Mouse (Mus musculus): ENCODE data around the gene Plcg1. TPM values are rescaled to one million over a fixed set of nuclear protein-coding genes. Genes with fewer than 3 reads are reported as not detected.

The Plcg1 gene
- total RNA-seq (2018; cell fraction: chromatin; rRNA removed), result 10 to 100 TPM in 24 of 26 experiments, 1 to 10 TPM in 2; 3.8 to 86.4 (median 33.6) TPM
- 1 to 10 TPM; 3.0 to 9.7 (median 5.9) TPM for total RNA-seq (2018; cell fraction: cytosol; rRNA removed)
- 10 to 100 TPM in 17 of 26 experiments, 1 to 10 TPM in 9; 4.3 to 45.4 (median 13.6) TPM for total RNA-seq (2018; cell fraction: nucleus; rRNA removed)
- polyA plus RNA-seq (2018), result 6.6 to 8.3 TPM (median 7.6 TPM) in 3 replicates

- no peaks in the 10 kb centered on the region for H3K36me3 ChIP-seq (ENCODE audit: inconsistent target)
- H3K79me2 ChIP-seq (ENCODE audit: inconsistent target), result no peaks in the 10 kb centered on the region
- no peak within 1 kb of the TSS for H3K27ac ChIP-seq
- WGBS (ENCODE audit: missing documents), result under 1% methylated on average over 85 of the region's 99 CpGs
- H3K4me3 ChIP-seq (ENCODE audit: inconsistent target), result peak within 1 kb of the TSS; percentile 15; the same call in 1 of the 2 replicates
Measured at GRCm38 (mm10) chr2:160731117-160731838, at the start of gene Plcg1. Plcg1 (plus strand) TSS chr2:160731300.

DNA sequence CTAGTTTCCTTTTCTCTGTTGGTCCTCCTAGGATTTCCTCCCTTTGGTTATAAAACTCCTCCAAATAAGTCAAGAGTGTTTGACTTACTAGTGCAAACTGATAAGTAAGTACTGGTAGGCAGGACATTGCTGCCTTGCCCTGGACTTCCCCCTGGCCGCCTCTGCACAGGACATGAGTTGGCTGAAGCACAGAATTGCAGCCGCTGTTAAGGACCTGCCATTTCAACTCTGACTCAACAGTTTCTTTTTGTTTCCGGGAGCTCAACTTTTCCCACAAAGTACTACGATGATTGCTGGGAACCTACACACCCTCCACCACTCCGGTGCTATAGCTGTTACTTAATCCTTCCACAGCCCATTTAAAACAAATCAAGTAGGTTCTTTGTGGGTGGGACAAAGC is 30.8 kb upstream of the Plcg1 start:
- Histone ChIP-seq H3K36me3 (ENCODE audit: inconsistent target) (peaks cover 53% of the 10 kb centered on the region), H3K4me3 (ENCODE audit: inconsistent target) (no peak overlapping the region), H3K79me2 (ENCODE audit: inconsistent target) (no peaks in the 10 kb centered on the region), H3K27ac (no peak overlapping the region)
- WGBS (ENCODE audit: missing documents), result 19% methylated on average over 5 of the region's 5 CpGs

GRCm38 (mm10) chr2:160701603-160702002 is 29.5 kb upstream of the Plcg1 start:
- no peaks in the 10 kb centered on the region for H3K79me2 ChIP-seq (ENCODE audit: inconsistent target)
- 88% methylated on average over 3 of the region's 3 CpGs for WGBS (ENCODE audit: missing documents)
- no peak overlapping the region for H3K27ac ChIP-seq
- H3K36me3 ChIP-seq (ENCODE audit: inconsistent target), result peaks cover 55% of the 10 kb centered on the region
- H3K4me3 ChIP-seq (ENCODE audit: inconsistent target), result no peak overlapping the region

DNA sequence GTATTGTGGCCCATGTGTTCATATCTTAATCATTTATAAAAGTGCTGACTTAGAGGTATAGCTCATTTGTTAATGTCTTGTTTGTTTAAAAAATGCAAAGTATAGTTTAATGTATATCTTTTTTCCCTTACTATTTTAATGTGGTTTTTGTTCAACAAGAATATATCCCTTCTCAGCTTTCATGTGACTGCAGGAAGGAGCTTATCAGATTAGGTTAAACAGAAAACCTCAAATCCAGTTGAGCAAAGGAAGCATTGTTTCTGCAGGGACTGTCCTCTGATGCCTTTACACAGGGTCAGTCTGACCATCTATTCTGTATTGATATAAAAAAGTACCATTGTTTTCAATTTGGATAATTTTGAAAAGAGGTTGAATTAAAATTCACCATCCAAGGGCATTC is 28.3 kb upstream of the Plcg1 start:
- H3K27ac ChIP-seq, result no peak overlapping the region
- peaks cover 65% of the 10 kb centered on the region for H3K36me3 ChIP-seq (ENCODE audit: inconsistent target)
- H3K79me2 ChIP-seq (ENCODE audit: inconsistent target), result no peaks in the 10 kb centered on the region
- no peak overlapping the region for H3K4me3 ChIP-seq (ENCODE audit: inconsistent target)

DNA sequence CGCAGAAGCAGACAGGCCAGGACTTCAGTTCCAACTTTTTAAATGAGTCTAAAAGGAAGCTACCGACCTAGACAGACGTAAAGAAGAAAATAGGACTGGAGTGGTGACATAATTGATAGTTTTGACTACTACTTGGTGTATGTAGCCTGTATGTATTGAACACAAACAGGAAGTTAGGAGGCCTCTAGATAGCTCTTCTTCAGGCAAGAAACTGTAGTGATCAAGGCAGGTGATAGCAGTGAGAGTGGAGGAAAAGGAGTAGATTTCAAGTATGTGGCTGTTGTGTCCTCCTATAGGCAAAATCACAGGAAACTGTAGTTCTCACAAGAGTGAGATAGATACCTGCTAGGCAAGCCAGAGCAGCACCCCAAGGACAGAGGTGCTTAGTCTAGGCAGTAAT is 23.4 kb upstream of the Plcg1 start:
- Histone ChIP-seq H3K36me3 (ENCODE audit: inconsistent target) (peaks cover 71% of the 10 kb centered on the region), H3K27ac (no peak overlapping the region), H3K79me2 (ENCODE audit: inconsistent target) (no peaks in the 10 kb centered on the region), H3K4me3 (ENCODE audit: inconsistent target) (no peak overlapping the region)
- WGBS (ENCODE audit: missing documents), result 94% methylated on average over 3 of the region's 3 CpGs

DNA sequence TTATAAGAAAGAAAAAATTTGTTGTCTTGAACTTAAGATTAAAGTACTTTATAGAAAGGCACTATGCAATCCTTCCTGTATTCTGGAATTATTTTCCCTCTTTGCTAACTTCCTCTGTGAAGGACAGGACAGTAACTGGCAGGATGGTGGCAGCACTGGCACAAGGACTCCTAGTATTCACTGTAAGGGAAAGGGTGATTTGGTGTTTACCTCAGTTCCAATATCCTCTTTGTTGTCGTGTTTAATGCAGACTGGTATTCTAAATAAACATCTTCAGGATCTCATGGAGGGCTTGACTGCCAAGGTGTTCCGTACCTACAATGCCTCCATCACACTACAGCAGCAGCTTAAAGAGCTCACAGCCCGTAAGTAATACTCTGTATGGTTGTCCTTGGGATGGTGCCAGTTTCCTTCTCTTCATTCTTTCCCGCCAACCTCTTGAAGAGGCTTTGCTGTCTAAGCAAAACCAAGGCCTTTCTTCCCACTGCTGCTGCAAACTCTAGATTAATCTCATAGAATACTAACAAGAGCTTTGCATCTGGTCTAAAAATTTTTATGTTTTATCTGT is 15.6 kb upstream of the Plcg1 start:
- H3K36me3 ChIP-seq (ENCODE audit: inconsistent target), result peaks cover 85% of the 10 kb centered on the region
- WGBS (ENCODE audit: missing documents), result 86% methylated on average over 4 of the region's 4 CpGs
- H3K27ac ChIP-seq, result no peak overlapping the region
- H3K79me2 ChIP-seq (ENCODE audit: inconsistent target), result no peaks in the 10 kb centered on the region
- H3K4me3 ChIP-seq (ENCODE audit: inconsistent target), result no peak overlapping the region

DNA sequence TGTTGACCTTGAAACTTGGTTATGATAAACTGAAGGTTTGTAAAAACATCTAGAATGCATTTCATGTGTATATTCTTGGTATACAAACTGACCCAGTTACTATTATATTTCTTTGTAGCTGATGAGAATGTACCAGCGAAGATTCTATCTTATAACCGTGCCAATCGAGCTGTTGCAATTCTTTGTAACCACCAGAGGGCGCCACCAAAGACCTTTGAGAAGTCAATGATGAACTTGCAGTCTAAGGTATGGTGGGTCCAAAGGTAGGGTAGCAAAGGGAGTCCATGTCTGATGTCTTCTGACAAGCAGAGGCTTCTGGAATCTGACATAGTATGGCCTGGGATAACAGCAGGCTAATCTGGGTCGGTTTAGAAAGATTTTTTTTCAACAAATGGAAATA is 13.8 kb upstream of the Plcg1 start:
- WGBS (ENCODE audit: missing documents), result 84% methylated on average over 5 of the region's 5 CpGs
- Histone ChIP-seq H3K79me2 (ENCODE audit: inconsistent target) (no peaks in the 10 kb centered on the region), H3K36me3 (ENCODE audit: inconsistent target) (peaks cover 92% of the 10 kb centered on the region), H3K27ac (no peak overlapping the region), H3K4me3 (ENCODE audit: inconsistent target) (no peak overlapping the region)

GRCm38 (mm10) chr2:160718811-160719210 is 12.3 kb upstream of the Plcg1 start:
- Histone ChIP-seq H3K36me3 (ENCODE audit: inconsistent target) (peaks cover 94% of the 10 kb centered on the region), H3K4me3 (ENCODE audit: inconsistent target) (no peak overlapping the region), H3K79me2 (ENCODE audit: inconsistent target) (no peaks in the 10 kb centered on the region), H3K27ac (no peak overlapping the region)
- 90% methylated on average over 3 of the region's 3 CpGs for WGBS (ENCODE audit: missing documents)

DNA sequence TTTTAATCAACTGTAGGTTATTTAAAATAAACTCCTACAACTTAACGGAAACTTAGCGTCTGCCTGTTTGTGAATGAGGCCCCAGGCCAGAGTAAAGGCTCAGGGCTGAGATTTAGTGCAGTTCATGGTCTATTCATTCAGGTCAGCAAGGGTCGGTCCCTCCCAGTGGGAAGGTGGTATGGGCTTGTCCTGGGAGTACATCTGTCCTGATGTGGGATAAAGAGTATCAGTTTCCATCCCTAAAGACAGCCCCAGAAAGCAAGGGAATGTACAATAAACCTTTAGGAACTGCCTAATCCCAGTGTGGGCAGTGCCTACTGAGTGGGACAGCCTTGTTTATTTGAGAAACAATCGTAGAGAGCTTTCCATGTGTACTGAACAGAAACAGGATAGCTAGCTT is 8.4 kb upstream of the Plcg1 start:
- H3K36me3 ChIP-seq (ENCODE audit: inconsistent target), result peaks cover 56% of the 10 kb centered on the region
- no peaks in the 10 kb centered on the region for H3K79me2 ChIP-seq (ENCODE audit: inconsistent target)
- H3K27ac ChIP-seq, result no peak overlapping the region
- WGBS (ENCODE audit: missing documents), result 91% methylated on average over 4 of the region's 4 CpGs
- H3K4me3 ChIP-seq (ENCODE audit: inconsistent target), result no peak overlapping the region

- Histone ChIP-seq H3K27ac (no peak overlapping the region), H3K4me3 (ENCODE audit: inconsistent target) (no peak overlapping the region), H3K79me2 (ENCODE audit: inconsistent target) (no peaks in the 10 kb centered on the region), H3K36me3 (ENCODE audit: inconsistent target) (peaks cover 45% of the 10 kb centered on the region)
- WGBS (ENCODE audit: missing documents), result 84% methylated on average over 4 of the region's 4 CpGs
Measured at GRCm38 (mm10) chr2:160723613-160724375, 7.3 kb upstream of the Plcg1 start.

GRCm38 (mm10) chr2:160724536-160724935 is 6.6 kb upstream of the Plcg1 start:
- peaks cover 38% of the 10 kb centered on the region for H3K36me3 ChIP-seq (ENCODE audit: inconsistent target)
- 75% methylated on average over 5 of the region's 5 CpGs for WGBS (ENCODE audit: missing documents)

DNA sequence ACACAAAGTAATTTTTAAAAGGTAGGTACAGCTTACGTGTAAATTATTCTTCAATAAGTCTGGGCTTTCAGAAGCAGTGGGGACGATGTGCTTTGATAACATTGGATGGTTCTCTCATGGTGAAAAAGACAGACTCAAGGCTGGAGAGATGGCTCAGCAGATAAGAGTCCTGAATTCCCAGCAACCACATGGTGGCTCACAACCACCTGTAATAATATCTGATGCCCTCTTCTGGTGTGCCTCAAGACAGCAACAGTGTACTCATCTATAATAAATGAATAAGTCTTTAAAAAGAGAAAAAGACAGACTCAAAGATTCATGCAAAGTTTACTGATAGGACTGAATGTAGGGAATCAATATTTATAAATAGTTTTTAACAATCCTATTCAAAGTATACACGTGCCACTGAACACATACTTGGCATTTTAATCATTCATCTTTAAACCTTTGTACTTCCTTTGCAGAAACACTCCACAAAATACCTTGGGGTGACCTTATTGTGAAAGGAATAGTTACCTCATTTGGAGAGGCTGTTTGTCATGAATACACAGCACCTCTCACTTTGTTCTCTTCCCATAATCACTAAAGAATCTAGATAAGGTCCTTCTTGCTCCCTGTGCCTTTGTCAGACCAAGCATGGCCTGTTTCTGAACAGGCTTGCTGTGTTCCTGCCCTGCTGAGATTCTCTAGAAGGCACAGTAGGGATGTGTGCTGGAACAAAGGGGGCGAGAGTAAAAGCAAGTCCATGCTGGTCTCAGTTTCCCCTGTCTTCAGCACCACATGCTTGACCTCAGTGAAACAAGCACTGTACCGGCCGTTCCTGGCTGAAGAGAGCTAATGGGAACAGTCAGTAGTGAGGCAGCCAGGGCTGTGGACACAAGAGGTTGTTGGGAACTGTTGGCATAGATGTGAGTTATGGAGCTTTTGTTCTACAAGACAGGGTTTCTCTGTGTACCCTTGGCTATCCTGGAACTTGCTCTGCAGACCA is 4.9 kb upstream of the Plcg1 start:
- peaks cover 24% of the 10 kb centered on the region for H3K36me3 ChIP-seq (ENCODE audit: inconsistent target)
- WGBS (ENCODE audit: missing documents), result 95% methylated on average over 6 of the region's 6 CpGs
- no peak overlapping the region for H3K4me3 ChIP-seq (ENCODE audit: inconsistent target)
- H3K27ac ChIP-seq, result no peak overlapping the region
- H3K79me2 ChIP-seq (ENCODE audit: inconsistent target), result no peaks in the 10 kb centered on the region

More at GRCm38 (mm10) chr2:160724536-160724935, 6.6 kb upstream of the Plcg1 start:
- Histone ChIP-seq H3K79me2 (ENCODE audit: inconsistent target) (no peaks in the 10 kb centered on the region), H3K27ac (no peak overlapping the region), H3K4me3 (ENCODE audit: inconsistent target) (no peak overlapping the region)

- H3K36me3 ChIP-seq (ENCODE audit: inconsistent target), result no peaks in the 10 kb centered on the region
- WGBS (ENCODE audit: missing documents), result 86% methylated on average over 3 of the region's 3 CpGs
- H3K27ac ChIP-seq, result no peak overlapping the region
- H3K79me2 ChIP-seq (ENCODE audit: inconsistent target), result no peaks in the 10 kb centered on the region
- no peak overlapping the region for H3K4me3 ChIP-seq (ENCODE audit: inconsistent target)
Measured at GRCm38 (mm10) chr2:160728972-160729371, 2.1 kb upstream of the Plcg1 start.

GRCm38 (mm10) chr2:160729436-160729835 is 1.7 kb upstream of the Plcg1 start:
- no peak overlapping the region for H3K4me3 ChIP-seq (ENCODE audit: inconsistent target)
- 81% methylated on average over 2 of the region's 2 CpGs for WGBS (ENCODE audit: missing documents)
- H3K79me2 ChIP-seq (ENCODE audit: inconsistent target), result no peaks in the 10 kb centered on the region
- no peaks in the 10 kb centered on the region for H3K36me3 ChIP-seq (ENCODE audit: inconsistent target)
- no peak overlapping the region for H3K27ac ChIP-seq
